Mouse (Mus musculus) cerebellum, adult 2 months (tissue): ENCODE data around the gene Kpnb1. TPM values are rescaled to one million over a fixed set of nuclear protein-coding genes. Genes with fewer than 3 reads are reported as not detected.
"Not testable (repeated sequence)": the region's sequence is repeated elsewhere in the genome, so short reads cannot be mapped to it uniquely, and the experiment has no call there.

Experiments used
- DNase-seq, 2 experiments: peaks; one replicate each; pipeline ENCODE4 v3.0.0; 2021
- H3K27ac ChIP-seq: fragments of 200-500 bp; 2 replicates; pipeline ENCODE4 v1.5.1; 2012; ENCODE audit warnings: low read length, control low read depth, inconsistent platforms; ENCODE audit not compliant: insufficient read depth
- H3K27me3 ChIP-seq: fragments of 200-500 bp; 2 replicates; pipeline ENCODE4 v1.6.1; 2012; ENCODE audit warnings: inconsistent platforms, mild to moderate bottlenecking, low read length, moderate library complexity; ENCODE audit not compliant: control insufficient read depth, insufficient read depth
- H3K4me1 ChIP-seq: fragments of 200-500 bp; 2 replicates; pipeline ENCODE4 v1.6.1; 2011; ENCODE audit warnings: low read length; ENCODE audit not compliant: control insufficient read depth, insufficient read depth
- H3K4me3 ChIP-seq: fragments of 200-500 bp; replicated peaks from 2 replicates; pipeline ENCODE3; 2011; ENCODE audit warnings: mild to moderate bottlenecking, low read depth, low read length, control low read depth; ENCODE audit not compliant: insufficient read depth
- CTCF ChIP-seq: fragments of 200-500 bp; IDR thresholded peaks from 2 replicates; pipeline ENCODE4 v1.5.1; 2011; ENCODE audit warnings: low read depth, mild to moderate bottlenecking, control low read depth, low read length, moderate library complexity, borderline replicate concordance; ENCODE audit not compliant: insufficient read depth
- POLR2A ChIP-seq: fragments of 200-500 bp; IDR thresholded peaks from 2 replicates; pipeline ENCODE4 v1.6.1; 2011; ENCODE audit warnings: low read length, control low read depth, borderline replicate concordance; ENCODE audit not compliant: insufficient read depth
- WGBS: fragments of 180-500 bp; shearing (Covaris S2); methylation state at CpG from one replicate; pipeline ENCODE4 v1.1.7; 2018; 5-methylcytosine and 5-hydroxymethylcytosine counted together
- polyA plus RNA-seq: library from polyadenylated mRNA; depleted of rRNA; stranded (reverse); fragments of >200 nt; gene quantifications from 2 replicates; pipeline ENCODE4 v1.2.3, GENCODE M21; 2012

The Kpnb1 gene
- polyA plus RNA-seq, 1 experiment = 82.0 TPM

DNA sequence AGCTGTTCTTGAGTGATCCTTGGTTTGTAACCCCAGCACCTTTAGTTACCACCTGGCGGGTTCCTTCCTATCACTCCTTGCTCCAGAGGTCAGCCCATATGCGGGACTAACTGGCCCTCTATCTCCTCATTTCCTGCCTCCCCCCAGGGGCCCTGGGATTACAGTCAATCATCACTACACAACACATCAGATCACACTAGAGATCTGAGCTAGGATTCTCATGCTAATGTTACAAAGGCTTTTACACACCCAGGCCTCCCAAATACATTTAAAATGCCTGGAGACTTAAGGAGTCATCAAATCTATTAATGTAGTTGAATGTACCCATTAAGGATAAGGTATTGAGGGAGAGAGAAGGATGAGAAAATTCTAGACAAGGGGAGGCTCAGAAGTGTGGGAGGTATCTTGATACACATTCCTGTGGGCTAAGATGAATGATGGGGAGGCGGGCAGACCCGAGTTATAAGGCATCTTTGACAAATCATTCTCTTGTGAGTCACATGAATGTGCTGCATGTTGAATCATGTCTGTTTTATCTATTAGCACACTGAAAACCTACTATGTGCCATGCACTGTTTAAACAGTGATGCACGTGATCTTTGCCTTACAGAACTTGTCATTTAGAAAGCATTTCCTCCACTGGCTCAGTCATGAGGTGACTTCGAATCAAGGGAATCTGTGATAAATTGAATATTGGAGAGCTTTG, 4.4 kb upstream of the Kpnb1 start:
- WGBS = 81% methylated on average over 6 of the region's 6 CpGs
- Histone ChIP-seq H3K4me1 (no peaks in the 10 kb centered on the region), H3K27ac (no peak overlapping the region), H3K27me3 (no peaks in the 10 kb centered on the region), H3K4me3 (no peak overlapping the region)
- DNase-seq = no peak
- no peak for TF ChIP-seq POLR2A
- no peak for TF ChIP-seq CTCF

DNA sequence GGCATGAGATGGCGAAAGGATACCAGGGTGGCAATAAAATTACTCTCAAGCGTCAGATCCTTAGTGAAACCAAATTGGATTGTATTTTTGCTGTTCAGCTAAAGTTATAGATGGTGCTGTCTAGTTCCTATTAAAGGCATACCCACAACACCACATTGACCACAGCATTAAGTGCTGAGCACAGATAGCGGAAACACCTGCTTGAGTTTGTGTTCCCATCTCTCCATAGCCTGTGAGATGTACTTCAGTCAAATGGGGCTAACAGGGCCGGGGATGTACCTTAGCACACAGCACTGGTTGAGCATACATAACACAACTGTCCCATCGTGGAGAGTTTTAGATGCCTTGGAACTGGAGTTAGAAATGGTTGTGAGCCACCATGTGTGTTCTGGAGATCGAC, 3.3 kb upstream of the Kpnb1 start:
- H3K27ac ChIP-seq = no peak overlapping the region
- no peak for DNase-seq
- WGBS = 88% methylated on average over 6 of the region's 6 CpGs
- H3K27me3 ChIP-seq = no peaks in the 10 kb centered on the region
- no peak overlapping the region for H3K4me3 ChIP-seq
- H3K4me1 ChIP-seq = no peaks in the 10 kb centered on the region
- TF ChIP-seq POLR2A (no peak), CTCF (no peak)

DNA sequence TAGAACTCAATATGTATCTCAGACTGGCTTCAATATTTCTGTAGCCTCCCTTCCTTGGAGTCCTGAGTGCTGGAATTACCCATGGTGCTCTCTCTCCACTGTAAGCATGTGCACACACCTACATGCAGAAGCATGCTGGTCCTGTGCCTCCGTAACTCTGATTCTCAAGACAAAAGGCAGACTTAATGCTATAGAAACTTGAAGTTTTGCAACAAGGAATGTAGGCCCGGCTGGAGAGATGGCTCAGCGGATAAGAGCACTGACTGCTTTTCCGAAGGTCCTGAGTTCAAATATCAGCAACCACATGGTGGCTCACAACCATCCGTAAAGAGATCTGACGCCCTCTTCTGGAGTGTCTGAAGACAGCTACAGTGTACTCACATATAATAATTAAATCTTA, 2.0 kb upstream of the Kpnb1 start:
- DNase-seq, H3K27ac ChIP-seq, H3K27me3 ChIP-seq, H3K4me1 ChIP-seq, H3K4me3 ChIP-seq: not testable (repeated sequence)
- WGBS = 87% methylated on average over 6 of the region's 6 CpGs

DNA sequence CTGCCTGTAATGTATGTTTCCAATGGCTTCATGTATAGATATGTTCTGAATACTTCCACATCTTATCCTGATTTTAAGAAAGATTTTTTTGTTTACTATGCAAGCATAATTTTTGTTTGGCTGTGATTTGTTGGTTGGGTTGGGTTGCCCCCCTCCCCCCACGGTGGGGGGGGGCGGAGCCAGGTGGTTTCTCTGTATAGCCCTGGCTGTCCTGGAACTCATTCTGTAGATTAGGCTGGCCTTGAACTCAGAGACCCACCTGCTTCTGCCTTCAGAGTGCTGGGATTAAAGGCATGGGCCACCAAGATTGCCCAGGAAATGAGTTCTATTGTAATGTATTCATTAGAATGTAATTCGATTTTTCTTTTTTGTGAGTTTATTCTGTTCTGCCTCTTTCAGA, 1.6 kb upstream of the Kpnb1 start:
- Histone ChIP-seq H3K27ac (no peak overlapping the region), H3K27me3 (no peaks in the 10 kb centered on the region), H3K4me1 (no peaks in the 10 kb centered on the region), H3K4me3 (no peak overlapping the region)
- no peak for TF ChIP-seq POLR2A
- TF ChIP-seq CTCF = no peak
- WGBS = 27% methylated on average over 3 of the region's 3 CpGs
- no peak for DNase-seq

GRCm38 (mm10) chr11:97188643-97188955, 918 bp upstream of the Kpnb1 start:
- WGBS = 1% methylated on average over 15 of the region's 15 CpGs

DNA sequence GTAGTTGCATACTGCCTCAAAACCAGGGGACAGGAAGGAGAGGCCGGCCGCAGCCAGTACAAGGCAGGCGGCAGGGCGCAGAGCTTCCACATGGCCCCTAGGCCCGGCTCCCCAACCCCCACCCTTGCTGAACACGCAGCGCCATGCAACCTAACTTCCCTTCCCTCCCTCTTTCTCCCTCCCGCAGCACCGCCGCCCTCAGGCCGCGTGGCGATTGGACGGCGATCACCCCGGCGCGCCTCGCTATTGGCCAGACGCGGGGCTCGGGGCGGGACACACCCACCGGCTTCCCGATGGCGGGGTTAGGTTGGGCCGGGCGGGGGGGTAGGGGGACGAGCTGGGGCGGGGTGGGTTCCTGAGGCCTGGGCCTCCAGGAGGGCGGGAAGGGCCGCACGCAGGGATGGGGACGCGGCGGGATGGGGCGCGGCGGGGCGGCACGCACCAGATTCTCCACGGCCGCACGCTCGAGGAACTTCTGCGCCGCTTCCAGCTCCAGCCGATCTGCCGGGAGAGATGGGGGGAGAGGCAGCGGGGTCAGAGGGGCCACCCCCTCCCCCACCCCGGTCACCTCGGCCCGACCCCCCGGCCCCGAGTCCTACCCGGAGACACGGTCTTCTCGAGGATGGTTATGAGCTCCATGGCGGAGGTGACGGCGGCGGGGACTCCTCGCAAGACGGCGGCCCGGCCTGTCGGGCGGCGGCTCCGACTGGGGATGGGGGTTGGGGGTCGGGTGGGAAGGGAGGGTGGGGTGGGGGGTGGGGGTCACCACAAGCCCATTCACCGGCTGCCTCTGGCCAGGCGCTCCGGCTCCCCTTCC, 526 bp downstream of the Kpnb1 start:
- WGBS = under 1% methylated on average over 63 of the region's 74 CpGs
- no peaks in the 10 kb centered on the region for H3K27me3 ChIP-seq
- TF ChIP-seq CTCF (no peak), POLR2A (peak; percentile 45; the same call in 1 of the 2 replicates)
- H3K27ac ChIP-seq = peak overlapping the region; percentile 65; the same call in 1 of the 2 replicates
- peak overlapping the region; percentile 84 for H3K4me3 ChIP-seq
- H3K4me1 ChIP-seq = no peaks in the 10 kb centered on the region
- DNase-seq = peak; percentile 98 to 99

More at GRCm38 (mm10) chr11:97188643-97188955, 918 bp upstream of the Kpnb1 start:
- TF ChIP-seq CTCF = no peak
- no peak for TF ChIP-seq POLR2A
- no peaks in the 10 kb centered on the region for H3K4me1 ChIP-seq
- no peaks in the 10 kb centered on the region for H3K27me3 ChIP-seq
- DNase-seq = no peak
- H3K27ac ChIP-seq = peak overlapping the region; percentile 55
- peak overlapping the region; percentile 74 for H3K4me3 ChIP-seq

DNA sequence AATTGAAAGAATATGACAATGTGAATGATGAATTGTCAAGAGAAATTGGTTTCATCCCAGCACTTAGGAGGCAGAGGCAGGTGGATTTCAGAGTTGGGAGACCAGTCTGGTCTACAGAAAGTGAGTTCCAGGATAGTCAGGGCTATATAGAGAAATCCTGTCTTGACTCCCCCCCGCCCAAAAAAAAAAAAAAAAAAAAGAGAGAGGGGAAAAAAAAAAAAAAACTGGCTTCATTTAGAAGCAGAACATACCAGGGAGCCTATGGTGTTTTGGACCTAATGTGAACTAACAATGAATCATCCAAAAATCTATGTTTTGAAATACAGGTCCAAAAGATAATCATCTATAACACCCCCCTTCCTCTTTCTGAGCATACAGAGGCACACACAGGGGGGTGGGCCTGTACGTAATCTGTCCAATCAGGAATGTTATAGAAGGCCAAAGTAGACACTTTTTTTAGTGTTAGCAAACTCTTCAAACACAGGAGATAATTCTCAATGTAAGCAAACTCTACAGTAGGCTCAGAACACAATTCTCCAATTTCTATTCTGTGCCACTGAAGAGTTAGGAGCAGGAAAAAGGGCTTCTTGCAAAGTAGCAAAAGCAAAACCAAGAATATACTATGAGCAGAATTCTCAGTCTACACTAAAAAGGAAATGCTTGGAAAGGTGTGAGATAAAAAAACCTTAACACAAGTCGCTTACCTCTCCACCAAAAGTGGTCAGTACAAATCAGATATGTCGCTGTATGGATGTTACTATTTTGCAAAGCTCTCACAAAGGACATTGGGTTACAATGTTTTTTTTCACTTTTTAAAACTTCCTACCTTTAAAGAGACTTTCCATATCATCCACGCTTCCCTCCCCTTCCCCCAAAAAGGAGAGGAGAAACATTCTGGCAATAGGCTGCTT, 1.7 kb downstream of the Kpnb1 start:
- TF ChIP-seq POLR2A (no peak), CTCF (no peak)
- H3K27ac ChIP-seq = no peak overlapping the region

More for the DNA sequence above, 1.7 kb downstream of the Kpnb1 start:
- no peaks in the 10 kb centered on the region for H3K27me3 ChIP-seq
- no peaks in the 10 kb centered on the region for H3K4me1 ChIP-seq
- 57% methylated on average over 5 of the region's 5 CpGs for WGBS
- no peak for DNase-seq
- no peak overlapping the region for H3K4me3 ChIP-seq
